Mouse (Mus musculus) G1E (cell line): ENCODE measurements around the gene Scn3b.

ENCODE experiments used
- CTCF ChIP-seq: IDR thresholded peaks from 2 replicates; pipeline ENCODE4 v1.5.1; 2012; ENCODE audit warnings: low read depth, low read length, inconsistent platforms, mixed read lengths
- TAL1 ChIP-seq: conservative IDR thresholded peaks from 2 replicates; pipeline ENCODE4 v1.6.1; 2012; ENCODE audit warnings: low read depth, low read length, inconsistent platforms, mixed read lengths

DNA sequence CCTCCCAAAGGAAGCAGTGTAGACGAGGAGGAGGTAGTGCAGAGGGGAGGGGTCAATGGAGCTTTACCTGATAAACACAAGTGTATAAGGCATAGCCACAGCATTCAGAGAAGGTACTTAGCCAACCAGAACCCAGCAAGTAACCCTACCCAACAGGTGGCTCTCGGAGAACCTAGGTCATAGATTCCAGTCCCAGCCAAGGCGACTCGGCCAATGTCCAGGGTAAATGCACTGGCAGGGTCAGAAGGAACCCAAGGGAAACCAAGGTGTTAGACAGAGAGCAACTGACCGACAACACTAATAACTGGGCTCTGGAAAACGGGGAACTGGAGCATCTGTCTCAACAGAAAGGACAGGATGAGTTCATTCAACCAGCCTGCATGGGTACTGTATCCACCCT lies 55.8 kb downstream of the Scn3b start:
- TF ChIP-seq CTCF: no peak
- no peak for TF ChIP-seq TAL1
